Mouse (Mus musculus) embryonic facial prominence, embryonic 12.5 days (tissue): ENCODE data around the gene Rab10. TPM values are rescaled to one million over a fixed set of nuclear protein-coding genes. Genes with fewer than 3 reads are reported as not detected.
"Not testable (repeated sequence)": the region's sequence is repeated elsewhere in the genome, so short reads cannot be mapped to it uniquely, and the experiment has no call there.

Source experiments
- ATAC-seq: fragments of 200-750 bp; cut with Nextera tagmentation; 2 replicates; pipeline ENCODE4 v1.8.0; 2017; ENCODE audit not compliant: insufficient number of reproducible peaks, insufficient read depth, low FRiP score, low TSS enrichment
- H3K27ac ChIP-seq: fragments of 300-500 bp; sonication (generic); 2 replicates; pipeline ENCODE4 v1.5.1; 2016; ENCODE audit warnings: mild to moderate bottlenecking
- H3K27me3 ChIP-seq: fragments of 300-500 bp; sonication (generic); 2 replicates; pipeline ENCODE4 v1.6.1; 2016; ENCODE audit warnings: mild to moderate bottlenecking, moderate library complexity
- H3K36me3 ChIP-seq: fragments of 300-500 bp; sonication (generic); 2 replicates; pipeline ENCODE4 v1.6.1; 2016; ENCODE audit warnings: mild to moderate bottlenecking
- H3K4me1 ChIP-seq: fragments of 300-500 bp; sonication (generic); 2 replicates; pipeline ENCODE4 v1.6.1; 2016
- H3K4me2 ChIP-seq: fragments of 300-500 bp; sonication (generic); replicated peaks from 2 replicates; pipeline ENCODE4 v1.6.1; 2016; ENCODE audit warnings: mild to moderate bottlenecking, moderate library complexity
- H3K4me3 ChIP-seq: fragments of 300-500 bp; sonication (generic); 2 replicates; pipeline ENCODE4 v1.5.1; 2016; ENCODE audit warnings: mild to moderate bottlenecking
- H3K9ac ChIP-seq: fragments of 300-500 bp; sonication (generic); 2 replicates; pipeline ENCODE4 v1.6.1; 2016; ENCODE audit warnings: mild to moderate bottlenecking, moderate library complexity
- H3K9me3 ChIP-seq: fragments of 300-500 bp; sonication (generic); 2 replicates; pipeline ENCODE4 v1.6.1; 2016; ENCODE audit warnings: mild to moderate bottlenecking, moderate library complexity
- WGBS: fragments of 180-500 bp; shearing (Covaris S2); methylation state at CpG from one replicate; pipeline ENCODE4 v1.1.7; 2016; 5-methylcytosine and 5-hydroxymethylcytosine counted together
- polyA plus RNA-seq: library from polyadenylated mRNA; unstranded; fragments of >200 nt; fragmentation: Nextera tagmentation; extraction: Ambion mirVana; gene quantifications from 2 replicates; pipeline ENCODE4 v1.2.1, GENCODE M21; 2016

The Rab10 gene
- polyA plus RNA-seq, 1 experiment from 2014 or later = 121 TPM

DNA sequence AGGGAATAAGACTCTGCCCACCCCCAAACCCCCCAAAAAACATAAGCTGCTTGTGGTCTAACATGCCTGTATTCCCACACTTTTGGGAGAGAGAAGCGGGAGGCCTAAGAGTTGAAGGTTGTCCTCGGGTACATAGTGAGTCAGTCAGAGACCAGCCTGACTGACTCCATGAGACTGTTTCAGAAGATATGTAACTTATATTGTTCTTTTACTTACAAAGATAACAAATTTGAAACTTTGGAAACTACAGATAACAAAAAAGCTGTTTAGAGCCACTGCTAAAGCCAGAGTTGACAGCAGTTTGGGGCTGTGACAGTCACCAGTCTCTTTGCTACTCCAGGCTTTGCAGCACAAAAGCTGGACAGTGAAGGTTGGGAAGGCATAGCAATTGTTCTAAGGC is 15.5 kb upstream of the Rab10 start:
- Histone ChIP-seq H3K9me3 (no peaks in the 10 kb centered on the region), H3K36me3 (no peaks in the 10 kb centered on the region), H3K4me3 (no peak overlapping the region), H3K27me3 (no peaks in the 10 kb centered on the region), H3K4me2 (no peak overlapping the region), H3K4me1 (no peaks in the 10 kb centered on the region), H3K9ac (no peak overlapping the region), H3K27ac (no peak overlapping the region)
- ATAC-seq = no peak
- 89% methylated on average over 2 of the region's 2 CpGs for WGBS

DNA sequence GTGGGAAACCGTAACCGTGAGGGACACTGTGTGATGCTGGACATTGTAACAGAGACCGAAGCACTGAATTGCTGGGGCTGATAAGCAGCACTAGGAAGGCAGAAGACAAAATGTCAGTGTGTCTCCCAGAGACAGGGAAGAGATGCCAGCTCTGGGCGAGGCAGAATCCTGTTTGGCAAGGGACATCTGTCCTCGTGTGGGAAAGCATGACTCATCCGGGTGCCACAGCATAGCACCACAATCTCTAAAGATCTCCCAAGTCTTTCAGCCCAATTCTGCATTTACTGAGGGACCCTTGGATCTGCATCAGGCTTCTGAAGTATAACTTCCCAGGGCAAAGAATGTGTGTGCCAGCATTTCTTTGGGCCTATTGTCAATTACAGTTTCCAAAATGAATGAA is 13.5 kb upstream of the Rab10 start:
- no peaks in the 10 kb centered on the region for H3K36me3 ChIP-seq
- H3K27me3 ChIP-seq = no peaks in the 10 kb centered on the region
- no peak overlapping the region for H3K4me2 ChIP-seq
- H3K27ac ChIP-seq = no peak overlapping the region
- WGBS = 78% methylated on average over 6 of the region's 6 CpGs
- H3K9me3 ChIP-seq = no peaks in the 10 kb centered on the region
- H3K4me3 ChIP-seq = no peak overlapping the region
- no peaks in the 10 kb centered on the region for H3K4me1 ChIP-seq
- ATAC-seq = no peak
- no peak overlapping the region for H3K9ac ChIP-seq

- 66% methylated on average over 4 of the region's 4 CpGs for WGBS
- no peaks in the 10 kb centered on the region for H3K36me3 ChIP-seq
Observed at GRCm38 (mm10) chr12:3319377-3319776, 9.6 kb upstream of the Rab10 start.

GRCm38 (mm10) chr12:3316937-3317336 is 7.2 kb upstream of the Rab10 start:
- no peaks in the 10 kb centered on the region for H3K9me3 ChIP-seq
- WGBS = 68% methylated on average over 3 of the region's 3 CpGs
- H3K36me3 ChIP-seq = no peaks in the 10 kb centered on the region
- H3K4me2 ChIP-seq = no peak overlapping the region
- no peak overlapping the region for H3K27ac ChIP-seq
- no peaks in the 10 kb centered on the region for H3K27me3 ChIP-seq
- H3K4me1 ChIP-seq = no peaks in the 10 kb centered on the region
- no peak overlapping the region for H3K4me3 ChIP-seq
- H3K9ac ChIP-seq = no peak overlapping the region
- ATAC-seq = no peak

More at GRCm38 (mm10) chr12:3319377-3319776, 9.6 kb upstream of the Rab10 start:
- no peak for ATAC-seq
- Histone ChIP-seq H3K9ac (no peak overlapping the region), H3K4me1 (no peaks in the 10 kb centered on the region), H3K4me3 (no peak overlapping the region), H3K27me3 (no peaks in the 10 kb centered on the region), H3K9me3 (no peaks in the 10 kb centered on the region), H3K4me2 (no peak overlapping the region), H3K27ac (no peak overlapping the region)

GRCm38 (mm10) chr12:3316083-3316482 is 6.3 kb upstream of the Rab10 start:
- 55% methylated on average over 2 of the region's 2 CpGs for WGBS
- H3K36me3 ChIP-seq = no peaks in the 10 kb centered on the region
- ATAC-seq = no peak

GRCm38 (mm10) chr12:3312886-3313285 is 3.1 kb upstream of the Rab10 start:
- WGBS = 86% methylated on average over 3 of the region's 3 CpGs
- H3K36me3 ChIP-seq = no peaks in the 10 kb centered on the region
- H3K27ac ChIP-seq = no peak overlapping the region
- no peak overlapping the region for H3K9ac ChIP-seq
- no peak for ATAC-seq
- H3K9me3 ChIP-seq = no peaks in the 10 kb centered on the region
- H3K4me1 ChIP-seq = peaks cover under 1% of the 10 kb centered on the region; the same call in 1 of the 2 replicates
- H3K4me3 ChIP-seq = no peak overlapping the region
- no peak overlapping the region for H3K4me2 ChIP-seq
- no peaks in the 10 kb centered on the region for H3K27me3 ChIP-seq

More at GRCm38 (mm10) chr12:3316083-3316482, 6.3 kb upstream of the Rab10 start:
- H3K27ac ChIP-seq = no peak overlapping the region
- no peak overlapping the region for H3K4me2 ChIP-seq
- H3K9me3 ChIP-seq = no peaks in the 10 kb centered on the region
- H3K4me1 ChIP-seq = no peaks in the 10 kb centered on the region
- no peak overlapping the region for H3K4me3 ChIP-seq
- H3K27me3 ChIP-seq = no peaks in the 10 kb centered on the region
- no peak overlapping the region for H3K9ac ChIP-seq

DNA sequence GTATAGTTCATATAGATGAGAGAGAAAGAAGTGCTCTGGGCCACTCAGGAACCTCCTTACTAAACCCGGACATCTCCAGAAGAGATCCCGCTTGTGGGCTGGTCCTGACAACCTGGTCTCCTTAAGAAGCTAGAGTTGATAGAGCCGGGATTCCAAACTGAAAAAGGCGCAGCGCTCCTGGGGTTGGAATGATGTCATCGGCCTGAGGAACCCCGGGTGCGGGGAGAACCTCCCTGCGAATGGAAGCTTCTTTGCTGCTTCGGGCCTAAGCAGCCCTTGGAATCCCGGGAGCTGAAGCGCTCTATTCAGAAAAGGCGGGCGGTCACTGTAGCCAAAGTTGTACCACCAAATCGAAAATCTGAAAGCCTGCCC is 538 bp upstream of the Rab10 start:
- H3K4me1 ChIP-seq = peaks cover 9% of the 10 kb centered on the region
- H3K9me3 ChIP-seq = no peaks in the 10 kb centered on the region
- peak overlapping the region; percentile 87 for H3K4me3 ChIP-seq
- no peak for ATAC-seq
- H3K36me3 ChIP-seq = no peaks in the 10 kb centered on the region
- peak overlapping the region; percentile 85 for H3K9ac ChIP-seq
- WGBS = 2% methylated on average over 15 of the region's 15 CpGs
- peak overlapping the region; percentile 67 for H3K4me2 ChIP-seq
- peak overlapping the region; percentile 96 for H3K27ac ChIP-seq
- no peaks in the 10 kb centered on the region for H3K27me3 ChIP-seq

GRCm38 (mm10) chr12:3308541-3309241 is 1.1 kb downstream of the Rab10 start:
- Histone ChIP-seq H3K9ac (peak overlapping the region; percentile 85), H3K9me3 (no peaks in the 10 kb centered on the region), H3K4me3 (peak overlapping the region; percentile 87), H3K36me3 (no peaks in the 10 kb centered on the region), H3K27me3 (no peaks in the 10 kb centered on the region), H3K27ac (peak overlapping the region; percentile 96), H3K4me2 (peak overlapping the region; percentile 77), H3K4me1 (peaks cover 9% of the 10 kb centered on the region)
- ATAC-seq = no peak
- 3% methylated on average over 19 of the region's 19 CpGs for whole genome bisulfite sequencing

DNA sequence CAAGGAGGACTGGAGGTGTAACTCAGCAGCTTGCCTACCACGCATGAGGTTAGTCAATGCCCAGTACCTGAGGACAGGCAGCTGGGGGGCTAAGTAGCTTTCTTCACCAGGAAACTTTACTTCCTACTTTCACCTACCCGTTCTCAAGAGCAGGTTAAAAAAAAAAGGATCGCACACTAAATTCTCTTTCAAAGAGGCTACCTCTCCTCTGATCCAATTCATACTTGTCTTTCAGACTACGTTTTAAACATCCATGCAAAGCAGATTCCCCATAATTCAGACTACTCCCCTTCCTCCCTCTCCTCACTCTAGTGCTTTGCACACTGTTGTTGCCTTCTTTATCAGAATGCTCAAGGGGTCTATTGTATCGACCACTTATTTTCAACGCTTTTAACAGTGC is 2.2 kb downstream of the Rab10 start:
- Histone ChIP-seq H3K9me3 (no peaks in the 10 kb centered on the region), H3K27me3 (no peaks in the 10 kb centered on the region), H3K4me3 (peak overlapping the region; percentile 87), H3K27ac (no peak overlapping the region), H3K4me1 (peaks cover 9% of the 10 kb centered on the region), H3K9ac (peak overlapping the region; percentile 52), H3K4me2 (peak overlapping the region; percentile 77), H3K36me3 (no peaks in the 10 kb centered on the region)
- WGBS = 48% methylated on average over 6 of the region's 6 CpGs
- no peak for ATAC-seq

DNA sequence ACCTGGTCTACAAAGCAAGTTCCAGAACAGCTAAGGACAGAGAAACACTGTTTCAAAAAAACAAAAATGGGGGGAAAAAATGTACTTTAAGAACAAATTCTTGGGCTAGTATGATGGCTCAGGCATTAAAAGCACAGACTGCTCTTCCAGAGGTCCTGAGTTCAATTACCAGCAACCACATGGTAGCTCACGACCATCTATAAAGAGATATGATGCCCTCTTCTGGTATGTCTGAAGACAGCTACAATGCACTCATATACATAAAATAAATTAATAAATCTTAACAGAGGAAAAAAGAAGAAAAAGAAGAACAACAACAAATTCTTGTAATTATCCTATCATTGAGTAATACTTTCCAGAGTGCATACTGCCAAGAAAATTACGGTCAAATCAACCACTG is 4.5 kb downstream of the Rab10 start:
- no peaks in the 10 kb centered on the region for H3K27me3 ChIP-seq
- ATAC-seq = no peak
- peaks cover 9% of the 10 kb centered on the region for H3K4me1 ChIP-seq
- H3K36me3 ChIP-seq = no peaks in the 10 kb centered on the region
- WGBS = 82% methylated on average over 2 of the region's 2 CpGs
- H3K27ac ChIP-seq = no peak overlapping the region
- H3K4me2 ChIP-seq = no peak overlapping the region
- H3K9ac ChIP-seq = no peak overlapping the region
- no peaks in the 10 kb centered on the region for H3K9me3 ChIP-seq
- H3K4me3 ChIP-seq = no peak overlapping the region

DNA sequence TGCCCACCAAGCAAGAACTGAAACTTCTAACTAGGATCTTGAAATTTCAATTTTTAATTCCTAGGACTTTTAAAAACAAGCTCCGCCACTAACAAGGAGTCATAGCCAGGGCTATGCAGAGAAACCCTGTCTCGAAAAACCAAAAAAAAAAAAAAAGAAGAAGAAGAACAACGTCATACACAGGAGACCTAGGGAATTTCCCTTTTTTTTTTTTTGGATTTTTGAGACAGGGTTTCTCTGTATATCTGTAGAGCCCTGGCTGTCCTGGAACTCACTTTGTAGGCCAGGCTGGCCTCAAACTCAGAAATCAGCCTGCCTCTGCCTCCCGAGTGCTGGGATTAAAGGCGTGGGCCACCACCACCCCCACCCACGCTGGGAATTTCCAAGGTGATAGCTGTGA is 12.1 kb downstream of the Rab10 start:
- not testable (repeated sequence) for ATAC-seq, H3K36me3 ChIP-seq, H3K27ac ChIP-seq, H3K4me3 ChIP-seq, H3K4me1 ChIP-seq, H3K9ac ChIP-seq, H3K27me3 ChIP-seq, H3K9me3 ChIP-seq, H3K4me2 ChIP-seq
- WGBS = 92% methylated on average over 6 of the region's 6 CpGs

GRCm38 (mm10) chr12:3296056-3296455 is 13.7 kb downstream of the Rab10 start:
- Histone ChIP-seq H3K4me3 (no peak overlapping the region), H3K36me3 (peaks cover 7% of the 10 kb centered on the region), H3K27me3 (no peaks in the 10 kb centered on the region), H3K4me2 (no peak overlapping the region), H3K9me3 (no peaks in the 10 kb centered on the region), H3K4me1 (no peaks in the 10 kb centered on the region), H3K9ac (no peak overlapping the region), H3K27ac (no peak overlapping the region)
- WGBS = 90% methylated on average over 2 of the region's 2 CpGs
- ATAC-seq = no peak
